Mouse (Mus musculus) E14TG2a.4 (cell line): ENCODE data around the gene Akap2.

ENCODE experiments used
- H3K27me3 ChIP-seq: 2 replicates; pipeline ENCODE4 v1.6.1; 2014; ENCODE audit warnings: low read length, control low read depth; ENCODE audit not compliant: insufficient read depth
- H3K36me3 ChIP-seq: 2 replicates; pipeline ENCODE4 v1.6.1; 2014; ENCODE audit warnings: low read length, control low read depth; ENCODE audit not compliant: insufficient read depth
- H3K4me1 ChIP-seq: replicated peaks from 2 replicates; pipeline ENCODE4 v1.6.1; 2014; ENCODE audit warnings: low read depth, low read length, control low read depth
- H3K4me3 ChIP-seq: replicated peaks from 2 replicates; pipeline ENCODE4 v1.5.1; 2014; ENCODE audit warnings: mild to moderate bottlenecking, low read length
- H3K9me3 ChIP-seq: 2 replicates; pipeline ENCODE4 v1.6.1; 2014; ENCODE audit warnings: low read length, control low read depth
- CTCF ChIP-seq: conservative IDR thresholded peaks from 2 replicates; pipeline ENCODE4 v1.5.1; 2014; ENCODE audit warnings: low read length
- NANOG ChIP-seq: IDR thresholded peaks from 2 replicates; pipeline ENCODE4 v1.6.1; 2014; ENCODE audit warnings: borderline replicate concordance, low read length, mixed read lengths
- POU5F1 ChIP-seq: IDR thresholded peaks from 2 replicates; pipeline ENCODE4 v1.6.1; 2014; ENCODE audit warnings: low read length, borderline replicate concordance

Akap2 gene

DNA sequence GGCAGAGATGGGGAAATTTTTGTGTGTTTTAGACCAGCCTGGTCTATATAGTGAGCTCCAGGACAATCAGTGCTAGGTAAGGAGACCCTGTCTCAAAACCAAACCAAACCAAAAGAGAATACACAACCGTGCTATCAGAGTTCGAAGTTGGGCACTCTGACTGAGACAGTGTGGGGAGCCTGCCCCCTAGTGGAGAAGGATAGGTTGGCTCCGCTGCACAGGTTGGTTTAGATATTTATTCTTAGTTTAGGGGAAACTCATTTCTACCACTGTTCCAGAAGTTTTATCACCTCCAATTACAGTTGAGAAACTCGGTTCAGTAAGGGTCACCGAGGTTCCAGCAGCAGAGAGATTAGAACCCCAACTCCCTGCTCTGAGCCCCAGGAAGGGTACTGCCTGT is 186.8 kb downstream of the Akap2 start:
- TF ChIP-seq CTCF (peak; percentile 93), POU5F1 (no peak)
- Histone ChIP-seq H3K36me3 (no peaks in the 10 kb centered on the region), H3K27me3 (0 out of 2 replicates have a peak, but pooled peaks cover 2% of the 10 kb centered on the region), H3K4me3 (no peak overlapping the region), H3K4me1 (peaks cover 39% of the 10 kb centered on the region), H3K9me3 (no peaks in the 10 kb centered on the region)

DNA sequence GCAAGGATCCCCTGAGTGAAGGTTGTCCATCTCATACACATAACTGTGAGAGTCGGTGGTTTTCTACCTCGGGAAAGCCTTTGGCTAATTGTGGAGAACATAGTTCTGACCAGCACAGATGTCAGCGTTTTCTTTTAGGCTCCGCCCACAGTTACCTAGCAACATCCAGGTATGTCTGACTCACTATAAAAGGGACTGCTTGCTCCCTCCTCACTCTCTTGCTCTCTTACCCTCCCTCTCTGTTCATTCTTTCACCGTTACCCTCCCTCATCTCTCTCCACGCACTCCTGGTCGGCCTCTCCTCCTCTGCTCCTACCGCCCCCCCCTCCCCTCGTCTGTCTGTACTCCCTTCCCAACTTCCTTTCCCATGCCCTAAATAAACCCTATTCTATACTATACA is 187.2 kb downstream of the Akap2 start:
- Histone ChIP-seq H3K4me1 (peaks cover 39% of the 10 kb centered on the region), H3K36me3 (no peaks in the 10 kb centered on the region), H3K27me3 (0 out of 2 replicates have a peak, but pooled peaks cover 2% of the 10 kb centered on the region), H3K9me3 (no peaks in the 10 kb centered on the region), H3K4me3 (no peak overlapping the region)
- TF ChIP-seq POU5F1 (no peak), NANOG (no peak), CTCF (no peak)

DNA sequence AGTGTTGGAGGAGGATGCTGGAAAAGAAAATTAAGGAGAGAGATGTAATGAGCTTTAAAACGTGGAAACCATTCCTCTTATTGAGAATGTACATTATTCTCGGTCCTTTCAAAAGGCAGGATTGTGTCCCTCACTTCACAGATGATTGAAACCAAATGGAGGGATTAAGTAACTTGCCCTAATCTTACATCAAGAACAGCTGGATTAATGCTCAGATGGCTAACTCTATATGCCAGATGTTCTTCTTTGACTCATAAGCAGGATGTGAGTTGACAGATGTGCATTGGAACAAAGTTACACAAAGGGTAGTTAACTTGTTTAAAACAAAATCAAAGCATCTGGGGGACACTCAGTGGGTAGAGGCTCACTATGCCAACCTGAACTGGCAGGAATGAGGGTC is 189.3 kb downstream of the Akap2 start:
- no peak for TF ChIP-seq CTCF
- no peak for TF ChIP-seq NANOG
- TF ChIP-seq POU5F1, result no peak
- 0 out of 2 replicates have a peak, but pooled peaks cover 2% of the 10 kb centered on the region for H3K27me3 ChIP-seq
- H3K4me1 ChIP-seq, result peaks cover 42% of the 10 kb centered on the region
- no peaks in the 10 kb centered on the region for H3K9me3 ChIP-seq
- no peaks in the 10 kb centered on the region for H3K36me3 ChIP-seq
- no peak overlapping the region for H3K4me3 ChIP-seq

DNA sequence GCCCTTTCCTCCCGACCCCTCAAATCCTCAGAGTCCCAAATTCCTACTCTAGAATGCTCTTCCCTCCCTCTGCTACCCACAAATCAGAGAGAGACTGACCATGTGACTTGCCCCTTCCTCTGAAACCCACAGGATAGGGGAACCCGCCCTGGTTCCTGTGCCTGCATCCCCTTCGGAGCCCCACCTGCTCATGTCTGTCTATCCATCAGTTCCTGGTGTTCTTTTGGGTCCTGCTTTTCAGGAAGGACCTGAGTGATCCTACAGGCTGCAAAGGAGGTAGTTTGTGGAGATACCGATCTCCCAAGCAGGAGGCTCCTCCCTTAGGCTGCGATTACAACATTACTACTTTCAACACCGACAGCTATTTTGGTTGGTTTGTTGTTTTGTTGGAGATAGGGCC is 191.4 kb downstream of the Akap2 start:
- no peaks in the 10 kb centered on the region for H3K27me3 ChIP-seq
- H3K9me3 ChIP-seq, result no peaks in the 10 kb centered on the region
- H3K36me3 ChIP-seq, result no peaks in the 10 kb centered on the region
- peaks cover 26% of the 10 kb centered on the region for H3K4me1 ChIP-seq
- no peak overlapping the region for H3K4me3 ChIP-seq
- no peak for TF ChIP-seq CTCF
- TF ChIP-seq POU5F1, result no peak
- no peak for TF ChIP-seq NANOG

DNA sequence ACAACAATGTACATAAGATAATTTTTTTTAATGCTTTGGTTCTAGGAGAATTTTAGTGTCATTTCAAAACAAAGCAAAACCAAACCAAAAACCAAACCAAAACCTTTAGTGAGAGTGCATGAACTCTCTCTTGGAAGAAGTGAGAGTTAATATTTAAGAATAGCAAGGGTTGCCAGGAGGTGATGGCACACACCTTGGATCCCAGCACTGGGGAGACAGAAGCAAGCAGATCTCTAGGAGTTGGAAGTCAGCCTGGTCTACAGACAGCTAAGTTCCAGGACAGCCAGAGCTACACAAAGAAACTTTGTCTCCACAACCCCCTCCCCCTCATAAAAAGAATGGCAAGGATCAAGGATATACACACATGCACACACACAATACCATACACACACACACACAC is 195.6 kb downstream of the Akap2 start:
- H3K36me3 ChIP-seq, result no peaks in the 10 kb centered on the region
- TF ChIP-seq CTCF, result no peak
- no peak for TF ChIP-seq NANOG
- no peak for TF ChIP-seq POU5F1

DNA sequence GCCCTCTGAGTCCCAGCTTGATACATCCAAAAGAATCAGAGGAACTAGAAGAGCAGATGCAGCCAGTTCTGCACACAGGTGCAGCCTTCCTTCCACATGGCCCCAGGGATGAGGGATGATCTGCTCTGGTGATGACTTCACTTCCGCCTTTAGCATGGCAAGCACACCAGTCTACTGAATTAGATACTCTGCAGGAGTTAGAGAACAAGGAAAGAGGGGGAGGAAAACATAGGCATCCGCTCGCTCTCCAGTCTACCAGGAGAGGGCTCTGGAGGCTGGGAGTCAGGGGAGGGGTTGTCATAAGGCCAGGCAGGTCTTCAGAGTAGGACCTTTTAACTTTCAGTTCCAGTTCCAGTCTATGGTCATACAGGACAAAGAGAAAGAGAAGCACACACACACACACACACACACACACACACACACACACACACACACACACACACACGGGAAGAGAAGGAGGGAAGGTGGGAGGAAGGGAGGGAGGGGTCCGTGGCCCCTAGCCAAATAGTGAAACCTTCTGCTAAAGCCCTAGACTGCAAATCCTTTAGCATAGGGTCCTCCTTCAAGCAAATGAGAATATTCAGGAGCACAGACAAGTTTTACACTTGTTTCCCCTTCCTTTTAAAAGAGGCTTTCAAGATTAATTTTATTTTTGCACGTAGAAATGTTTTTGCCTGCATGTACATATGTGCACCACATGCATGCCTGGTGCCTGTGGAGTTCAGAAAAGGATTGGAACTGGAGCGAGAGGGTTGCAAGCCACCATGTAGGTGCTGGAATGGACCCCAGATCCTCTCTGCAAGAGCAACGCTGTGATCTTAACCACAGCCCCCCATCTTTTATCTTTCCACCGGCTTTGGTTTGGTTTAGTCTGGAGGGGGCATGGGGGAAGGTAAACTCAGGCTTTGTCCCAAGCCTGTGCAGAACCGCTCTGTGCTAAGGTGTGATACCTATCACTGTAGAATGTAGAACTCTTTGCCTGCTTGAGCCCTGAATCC is 197.0 kb downstream of the Akap2 start:
- Histone ChIP-seq H3K4me3 (peak overlapping the region; percentile 54), H3K36me3 (no peaks in the 10 kb centered on the region), H3K4me1 (peaks cover 58% of the 10 kb centered on the region), H3K9me3 (no peaks in the 10 kb centered on the region), H3K27me3 (peaks cover 5% of the 10 kb centered on the region; the same call in 1 of the 2 replicates)
- no peak for TF ChIP-seq NANOG
- no peak for TF ChIP-seq CTCF
- TF ChIP-seq POU5F1, result no peak

More for the DNA sequence above, 195.6 kb downstream of the Akap2 start:
- H3K9me3 ChIP-seq, result no peaks in the 10 kb centered on the region
- H3K27me3 ChIP-seq, result peaks cover 5% of the 10 kb centered on the region; the same call in 1 of the 2 replicates
- H3K4me3 ChIP-seq, result no peak overlapping the region
- peaks cover 55% of the 10 kb centered on the region for H3K4me1 ChIP-seq

DNA sequence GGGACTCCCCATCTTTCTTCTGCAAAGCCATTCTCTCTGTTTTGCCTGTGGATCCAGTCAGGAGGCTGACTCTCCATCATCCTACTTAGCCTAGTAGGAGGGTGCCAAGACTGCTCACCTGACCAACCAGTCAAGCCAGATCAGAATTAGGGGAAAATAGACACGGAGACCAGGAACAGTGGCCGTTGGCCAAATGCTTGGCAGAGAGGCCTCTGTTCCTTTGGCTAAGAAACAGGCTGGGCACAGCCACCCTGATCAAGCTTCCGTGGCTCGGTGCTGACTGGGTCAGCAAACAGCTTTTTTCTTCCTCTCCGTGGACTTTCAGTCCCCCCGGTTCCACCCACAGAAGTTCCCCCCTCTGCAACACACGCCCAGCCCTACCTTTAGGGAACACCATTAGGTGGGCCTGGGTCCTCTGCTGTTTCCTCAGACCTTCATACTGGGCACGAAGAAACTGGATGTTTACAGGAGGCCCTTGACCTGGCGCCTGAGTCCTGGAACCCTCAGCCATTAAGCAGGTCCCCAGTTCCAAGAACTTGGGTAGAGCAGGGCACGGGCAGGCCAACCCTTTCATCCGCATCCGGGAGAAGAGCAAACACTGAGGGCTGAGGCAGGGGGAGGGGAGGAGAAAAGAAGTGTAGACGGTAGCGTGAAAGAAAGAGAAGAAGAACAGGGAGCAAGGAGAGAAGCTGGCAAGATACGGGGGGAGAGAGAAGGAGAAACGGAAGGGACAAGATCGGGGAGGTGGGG is 197.9 kb downstream of the Akap2 start:
- H3K9me3 ChIP-seq, result no peaks in the 10 kb centered on the region
- H3K4me3 ChIP-seq, result peak overlapping the region; percentile 54
- H3K4me1 ChIP-seq, result peaks cover 58% of the 10 kb centered on the region
- H3K27me3 ChIP-seq, result peaks cover 5% of the 10 kb centered on the region; the same call in 1 of the 2 replicates
- H3K36me3 ChIP-seq, result no peaks in the 10 kb centered on the region
- no peak for TF ChIP-seq NANOG
- no peak for TF ChIP-seq POU5F1
- TF ChIP-seq CTCF, result no peak

DNA sequence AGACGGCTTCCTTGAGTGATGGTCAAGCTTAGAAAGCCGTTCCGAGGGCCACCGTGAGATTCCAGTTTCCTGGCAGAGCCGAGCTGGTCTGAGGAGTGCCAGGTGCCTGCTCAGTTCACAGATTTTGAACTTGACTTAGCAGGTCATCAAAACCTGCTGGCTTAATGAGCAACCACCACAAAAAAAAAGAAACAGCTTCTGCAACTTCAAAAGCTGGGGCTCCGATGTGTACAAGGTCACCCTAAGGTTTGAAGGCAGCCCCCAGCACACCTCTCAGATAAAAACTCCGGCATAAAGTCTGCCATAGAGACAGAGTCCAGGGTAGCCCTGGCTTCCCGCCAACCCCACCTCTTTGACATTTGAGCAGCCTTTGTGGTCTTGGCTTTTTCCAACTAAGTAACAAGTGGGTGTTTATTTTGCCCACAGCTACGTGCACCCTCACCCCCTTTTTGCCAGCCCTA is 198.8 kb downstream of the Akap2 start, which contains the start of gene D630039A03Rik:
TSS of gene D630039A03Rik (minus strand) at position 97 of the 461 bp plus-strand sequence.
- H3K4me1 ChIP-seq, result peaks cover 66% of the 10 kb centered on the region
- no peaks in the 10 kb centered on the region for H3K36me3 ChIP-seq
- H3K9me3 ChIP-seq, result no peaks in the 10 kb centered on the region
- H3K4me3 ChIP-seq, result peak within 1 kb of the TSS; percentile 54
- peaks cover 5% of the 10 kb centered on the region; the same call in 1 of the 2 replicates for H3K27me3 ChIP-seq
- TF ChIP-seq CTCF, result no peak
- no peak for TF ChIP-seq NANOG
- TF ChIP-seq POU5F1, result no peak
